Mouse (Mus musculus) G1E (cell line): Measurements from ENCODE around the gene Gpn3.

Source experiments
- CTCF ChIP-seq: IDR thresholded peaks from 2 replicates; pipeline ENCODE4 v1.5.1; 2012; ENCODE audit warnings: low read depth, low read length, inconsistent platforms, mixed read lengths
- GATA1 ChIP-seq: IDR thresholded peaks from 2 replicates; pipeline ENCODE4 v1.6.1; 2012; ENCODE audit warnings: borderline replicate concordance, low read length, inconsistent platforms, mixed read lengths
- GATA2 ChIP-seq: IDR thresholded peaks from 2 replicates; pipeline ENCODE4 v1.6.1; 2012; ENCODE audit warnings: low read depth, low read length, inconsistent platforms, borderline replicate concordance
- POLR2AphosphoS5 ChIP-seq: IDR thresholded peaks from 2 replicates; pipeline ENCODE4 v1.6.1; 2012; ENCODE audit warnings: low read depth, low read length, inconsistent platforms; ENCODE audit not compliant: insufficient replicate concordance

- no peak for TF ChIP-seq GATA1
- no peak for TF ChIP-seq CTCF
- no peak for TF ChIP-seq POLR2AphosphoS5
- no peak for TF ChIP-seq GATA2
These were observed 48.2 kb upstream of the Gpn3 start for GRCm38 (mm10) chr5:122323523-122323922.
